Mouse (Mus musculus): ENCODE results near the gene Pld1. TPM values are rescaled to one million over a fixed set of nuclear protein-coding genes. Genes with fewer than 3 reads are reported as not detected.
A peak's percentile ranks its signal among the peaks of the same experiment; 100 is the strongest.

Gene Pld1
- polyA plus RNA-seq, 2 experiments, result 6.4 to 6.8 TPM

- no peak for TF ChIP-seq POLR2A (IDR thresholded peaks at IDR 0.05; ENCODE audit: borderline replicate concordance, extremely low read depth, insufficient read depth, insufficient read length)
- no peaks in the 10 kb centered on the region for H3K9me3 ChIP-seq (ENCODE audit: control insufficient read depth, low read length)
- no peak for ATAC-seq (ENCODE audit: low FRiP score, low read depth)
Observed at GRCm38 (mm10) chr3:28093684-28094302, 155.3 kb downstream of the Pld1 start.

DNA sequence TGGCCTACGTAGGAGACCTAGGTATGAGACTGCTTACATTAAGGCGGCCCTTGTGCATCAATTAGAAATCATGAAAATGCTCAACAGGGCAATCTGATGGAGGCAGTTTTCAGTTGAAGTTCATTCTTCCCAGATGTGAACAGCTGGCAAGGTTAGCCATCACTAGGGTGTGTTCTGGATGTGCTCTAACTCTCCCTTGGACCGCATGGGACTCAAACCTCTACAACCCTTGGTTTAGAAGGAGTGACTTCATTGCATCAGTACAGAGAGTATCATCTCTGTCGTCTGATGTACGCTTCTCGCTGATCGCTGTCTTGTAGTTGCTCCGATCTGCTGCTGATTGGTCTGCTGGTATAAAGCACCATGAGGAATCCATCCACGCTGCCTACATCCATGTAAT lies 157.0 kb downstream of the Pld1 start:
- H3K27ac ChIP-seq (replicated peaks; ENCODE audit: low read depth, low read length), result no peak overlapping the region
- no peak overlapping the region for H3K4me3 ChIP-seq (replicated peaks; ENCODE audit: low read length)
- no peaks in the 10 kb centered on the region for H3K36me3 ChIP-seq (ENCODE audit: control insufficient read depth, insufficient read depth, low read length)
- H3K9me3 ChIP-seq (ENCODE audit: control insufficient read depth, low read length), result no peaks in the 10 kb centered on the region
- no peak for ATAC-seq (ENCODE audit: low FRiP score, low read depth)
- DNase-seq (ENCODE audit: low spot score), result no peak
- TF ChIP-seq POLR2A (IDR thresholded peaks at IDR 0.05; ENCODE audit: borderline replicate concordance, extremely low read depth, insufficient read depth, insufficient read length), result no peak
- no peak overlapping the region for H3K9ac ChIP-seq (ENCODE audit: low read depth, low read length, severe bottlenecking)
- no peaks in the 10 kb centered on the region for H3K4me1 ChIP-seq (ENCODE audit: control insufficient read depth, insufficient read depth, low read length)
- H3K27me3 ChIP-seq (ENCODE audit: control insufficient read depth, insufficient read depth, low read length), result no peaks in the 10 kb centered on the region
- WGBS, result 95% methylated on average over 9 of the region's 9 CpGs
- H3K4me2 ChIP-seq (replicated peaks; ENCODE audit: low read depth, low read length, severe bottlenecking), result no peak overlapping the region

More at GRCm38 (mm10) chr3:28093684-28094302, 155.3 kb downstream of the Pld1 start:
- Histone ChIP-seq H3K27ac (replicated peaks; ENCODE audit: low read depth, low read length) (no peak overlapping the region), H3K27me3 (ENCODE audit: control insufficient read depth, insufficient read depth, low read length) (no peaks in the 10 kb centered on the region), H3K4me2 (replicated peaks; ENCODE audit: low read depth, low read length, severe bottlenecking) (no peak overlapping the region), H3K4me1 (ENCODE audit: control insufficient read depth, insufficient read depth, low read length) (no peaks in the 10 kb centered on the region), H3K36me3 (ENCODE audit: control insufficient read depth, insufficient read depth, low read length) (no peaks in the 10 kb centered on the region), H3K4me3 (replicated peaks; ENCODE audit: low read length) (no peak overlapping the region), H3K9ac (ENCODE audit: low read depth, low read length, severe bottlenecking) (no peak overlapping the region)
- DNase-seq (ENCODE audit: low spot score), result no peak
- WGBS, result 70% methylated on average over 9 of the region's 9 CpGs

DNA sequence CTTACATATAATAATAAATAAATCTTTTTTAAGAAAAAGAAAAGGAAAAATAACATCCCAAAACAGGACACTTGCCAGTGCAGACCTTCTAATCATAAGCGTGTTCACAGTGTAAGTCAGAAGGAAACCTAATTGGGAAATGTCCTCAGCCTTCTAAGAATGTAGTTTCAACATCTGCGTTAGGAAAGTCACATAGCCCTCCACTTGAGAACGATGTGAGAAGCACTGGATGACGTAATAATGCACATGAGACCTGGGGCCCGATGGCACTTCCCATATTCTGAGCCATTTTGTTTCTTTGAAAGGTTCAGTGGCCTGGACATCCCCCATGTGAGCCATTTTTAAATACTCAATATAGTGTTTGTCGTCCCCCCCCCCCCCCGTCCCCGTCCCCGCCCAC lies 160.7 kb downstream of the Pld1 start:
- no peak overlapping the region for H3K27ac ChIP-seq (replicated peaks; ENCODE audit: low read depth, low read length)
- no peak overlapping the region for H3K4me2 ChIP-seq (replicated peaks; ENCODE audit: low read depth, low read length, severe bottlenecking)
- no peak for TF ChIP-seq POLR2A (IDR thresholded peaks at IDR 0.05; ENCODE audit: borderline replicate concordance, extremely low read depth, insufficient read depth, insufficient read length)
- H3K9me3 ChIP-seq (ENCODE audit: control insufficient read depth, low read length), result no peaks in the 10 kb centered on the region
- WGBS, result 80% methylated on average over 6 of the region's 9 CpGs
- DNase-seq (ENCODE audit: low spot score), result no peak
- no peak overlapping the region for H3K4me3 ChIP-seq (replicated peaks; ENCODE audit: low read length)
- H3K9ac ChIP-seq (ENCODE audit: low read depth, low read length, severe bottlenecking), result no peak overlapping the region
- no peak for ATAC-seq (ENCODE audit: low FRiP score, low read depth)
- H3K36me3 ChIP-seq (ENCODE audit: control insufficient read depth, insufficient read depth, low read length), result no peaks in the 10 kb centered on the region
- H3K4me1 ChIP-seq (ENCODE audit: control insufficient read depth, insufficient read depth, low read length), result no peaks in the 10 kb centered on the region
- H3K27me3 ChIP-seq (ENCODE audit: control insufficient read depth, insufficient read depth, low read length), result no peaks in the 10 kb centered on the region

DNA sequence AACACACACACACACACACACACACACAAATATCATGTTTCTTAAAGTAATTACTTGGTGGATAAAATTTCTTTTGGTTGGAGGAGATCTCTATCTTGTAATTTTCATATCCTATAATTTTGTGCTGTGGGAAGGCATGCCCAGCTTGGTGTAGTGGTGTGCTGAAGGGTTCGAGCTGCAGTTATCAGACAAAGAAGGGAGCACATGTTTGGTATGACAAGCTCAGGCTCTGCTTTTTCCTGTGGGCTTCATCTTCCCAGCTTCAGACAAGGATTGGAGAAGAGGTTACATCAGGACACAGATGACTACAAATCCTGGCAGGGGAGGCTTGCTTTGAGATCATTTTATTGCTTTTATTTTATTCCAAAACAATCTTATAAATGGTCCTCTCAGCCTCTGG lies 166.5 kb downstream of the Pld1 start:
- no peaks in the 10 kb centered on the region for H3K36me3 ChIP-seq (ENCODE audit: control insufficient read depth, insufficient read depth, low read length)
- no peak overlapping the region for H3K27ac ChIP-seq (replicated peaks; ENCODE audit: low read depth, low read length)
- ATAC-seq (ENCODE audit: low FRiP score, low read depth) (no peak), DNase-seq (ENCODE audit: low spot score) (no peak)
- 54% methylated on average over 1 of the region's 1 CpGs for WGBS
- no peak overlapping the region for H3K4me3 ChIP-seq (replicated peaks; ENCODE audit: low read length)
- 0 out of 2 replicates have a peak, but pooled peaks cover 3% of the 10 kb centered on the region for H3K4me1 ChIP-seq (ENCODE audit: control insufficient read depth, insufficient read depth, low read length)
- no peak for TF ChIP-seq POLR2A (IDR thresholded peaks at IDR 0.05; ENCODE audit: borderline replicate concordance, extremely low read depth, insufficient read depth, insufficient read length)
- H3K27me3 ChIP-seq (ENCODE audit: control insufficient read depth, insufficient read depth, low read length), result no peaks in the 10 kb centered on the region
- H3K9ac ChIP-seq (ENCODE audit: low read depth, low read length, severe bottlenecking), result no peak overlapping the region
- H3K4me2 ChIP-seq (replicated peaks; ENCODE audit: low read depth, low read length, severe bottlenecking), result no peak overlapping the region
- H3K9me3 ChIP-seq (ENCODE audit: control insufficient read depth, low read length), result no peaks in the 10 kb centered on the region

- TF ChIP-seq POLR2A (IDR thresholded peaks at IDR 0.05; ENCODE audit: borderline replicate concordance, extremely low read depth, insufficient read depth, insufficient read length), result no peak
- DNase-seq (ENCODE audit: low spot score), result peak; percentile 64
- Histone ChIP-seq H3K36me3 (ENCODE audit: control insufficient read depth, insufficient read depth, low read length) (no peaks in the 10 kb centered on the region), H3K9me3 (ENCODE audit: control insufficient read depth, low read length) (no peaks in the 10 kb centered on the region), H3K27ac (replicated peaks; ENCODE audit: low read depth, low read length) (no peak overlapping the region), H3K4me1 (ENCODE audit: control insufficient read depth, insufficient read depth, low read length) (0 out of 2 replicates have a peak, but pooled peaks cover 3% of the 10 kb centered on the region), H3K27me3 (ENCODE audit: control insufficient read depth, insufficient read depth, low read length) (no peaks in the 10 kb centered on the region), H3K4me3 (replicated peaks; ENCODE audit: low read length) (no peak overlapping the region), H3K4me2 (replicated peaks; ENCODE audit: low read depth, low read length, severe bottlenecking) (no peak overlapping the region), H3K9ac (ENCODE audit: low read depth, low read length, severe bottlenecking) (no peak overlapping the region)
- peak; percentile 69 for ATAC-seq (ENCODE audit: low FRiP score, low read depth)
- 44% methylated on average over 6 of the region's 6 CpGs for WGBS
Observed at GRCm38 (mm10) chr3:28107446-28108004, 169.0 kb downstream of the Pld1 start.
